8 mouse cellular contexts compared by ENCODE assay signal in genomic region chr11:87778100-87778765, GRCm38 (mm10). TPM values are rescaled to one million over a fixed set of nuclear protein-coding genes. Genes with fewer than 3 reads are reported as not detected.
DNase-seq lines count a peak whose midpoint lies in the region; ATAC-seq lines count a peak whose summit lies in the region.

No protein-coding gene starts in this region.

- peak overlapping the region; percentile 29 for H3K4me3 ChIP-seq in embryonic facial prominence, embryonic 11.5 days (ENCODE audit: low read depth, low read length)
- H3K4me3 ChIP-seq in hindbrain, embryonic 15.5 days: peak overlapping the region; percentile 25

- H3K9ac ChIP-seq in embryonic facial prominence, embryonic 11.5 days (replicated peaks; ENCODE audit: low read length): peak overlapping the region; percentile 65
- H3K9ac ChIP-seq in hindbrain, embryonic 15.5 days: peak overlapping the region; percentile 31

- no peaks in the 10 kb centered on the region for H3K9me3 ChIP-seq in embryonic facial prominence, embryonic 11.5 days (replicated peaks; ENCODE audit: control insufficient read depth, low read length)
- no peaks in the 10 kb centered on the region for H3K9me3 ChIP-seq in hindbrain, embryonic 15.5 days

- 9% methylated on average over 27 of the region's 32 CpGs for WGBS in embryonic facial prominence, embryonic 11.5 days
- 9% methylated on average over 26 of the region's 32 CpGs for WGBS in hindbrain, embryonic 15.5 days

- H3K27ac ChIP-seq in embryonic facial prominence, embryonic 11.5 days (replicated peaks; ENCODE audit: low read depth, low read length): no peak overlapping the region
- no peak overlapping the region for H3K27ac ChIP-seq in hindbrain, embryonic 15.5 days (replicated peaks)

- peak; percentile 17 to 19 for DNase-seq in B cell, adult 2 months
- DNase-seq in ZHBTc4 (ENCODE audit: low read depth, low spot score): peak; percentile 93
- DNase-seq in embryonic facial prominence, embryonic 11.5 days (ENCODE audit: low spot score): peak; percentile 88
- DNase-seq in left cerebral cortex, adult 9 months (ENCODE audit: low spot score in 2 of 2): peak; percentile 48 to 67
- DNase-seq in lung, postnatal 36 days: peak; percentile 84
- peak; percentile 73 to 74 for DNase-seq in right cerebral cortex, postnatal 10 days (ENCODE audit: low spot score in 2 of 2)
- no peak for DNase-seq in spleen, adult 18-20 months

- peak overlapping the region; percentile 81 for H3K4me2 ChIP-seq in embryonic facial prominence, embryonic 11.5 days (ENCODE audit: low read depth, low read length)
- peak overlapping the region; percentile 54 for H3K4me2 ChIP-seq in hindbrain, embryonic 15.5 days

- ATAC-seq in embryonic facial prominence, embryonic 11.5 days (replicated peaks; ENCODE audit: insufficient number of reproducible peaks, low FRiP score, low TSS enrichment, low read depth): peak; percentile 82
- peak; percentile 72 for ATAC-seq in hindbrain, embryonic 15.5 days (ENCODE audit: low FRiP score, low read depth)

- no peaks in the 10 kb centered on the region for H3K36me3 ChIP-seq in embryonic facial prominence, embryonic 11.5 days (replicated peaks; ENCODE audit: control insufficient read depth, insufficient read depth, low read depth, low read length)
- H3K36me3 ChIP-seq in hindbrain, embryonic 15.5 days: peaks cover 43% of the 10 kb centered on the region

- H3K27me3 ChIP-seq in embryonic facial prominence, embryonic 11.5 days (ENCODE audit: control insufficient read depth, insufficient read depth, low read length): no peaks in the 10 kb centered on the region
- H3K27me3 ChIP-seq in hindbrain, embryonic 15.5 days: no peaks in the 10 kb centered on the region

- H3K4me1 ChIP-seq in embryonic facial prominence, embryonic 11.5 days (ENCODE audit: control insufficient read depth, insufficient read depth, low read length): no peaks in the 10 kb centered on the region; the same call in 1 of the 2 replicates
- H3K4me1 ChIP-seq in hindbrain, embryonic 15.5 days (replicated peaks): peaks cover 15% of the 10 kb centered on the region

RNA-seq across cellular contexts. Expression of gene Mpo, which starts 15.1 kb away (rescaled TPM):
- polyA plus RNA-seq in embryonic facial prominence, embryonic 11.5 days (2014; fragmentation: Nextera tagmentation; extraction: Ambion mirVana): 6.1 and 7.2 TPM in 2 replicates
- polyA plus RNA-seq in hindbrain, embryonic 15.5 days (2015; fragmentation: Nextera tagmentation; extraction: Ambion mirVana): 0.21 TPM in 2 replicates

RNA-seq across cellular contexts. Expression of gene Tspoap1, which starts 17.9 kb away (rescaled TPM):
- polyA plus RNA-seq in embryonic facial prominence, embryonic 11.5 days (2014; fragmentation: Nextera tagmentation; extraction: Ambion mirVana): 1.5 and 3.5 TPM in 2 replicates
- polyA plus RNA-seq in hindbrain, embryonic 15.5 days (2015; fragmentation: Nextera tagmentation; extraction: Ambion mirVana): 43.6 and 50.4 TPM in 2 replicates

RNA-seq across cellular contexts. Expression of gene Supt4a, which starts 40.9 kb away (rescaled TPM):
- polyA plus RNA-seq in embryonic facial prominence, embryonic 11.5 days (2014; fragmentation: Nextera tagmentation; extraction: Ambion mirVana): 174 and 180 TPM in 2 replicates
- polyA plus RNA-seq in hindbrain, embryonic 15.5 days (2015; fragmentation: Nextera tagmentation; extraction: Ambion mirVana): 130 and 137 TPM in 2 replicates

RNA-seq across cellular contexts. Expression of gene Lpo, which starts 49.9 kb away (rescaled TPM):
- polyA plus RNA-seq in embryonic facial prominence, embryonic 11.5 days (2014; fragmentation: Nextera tagmentation; extraction: Ambion mirVana): 0.25 and 0.36 TPM in 2 replicates
- 2.2 and 2.8 TPM in 2 replicates for polyA plus RNA-seq in hindbrain, embryonic 15.5 days (2015; fragmentation: Nextera tagmentation; extraction: Ambion mirVana)

Comparison
In these comparisons a context has a peak if more than half of its experiments do, and no peak if none do; other contexts are left out.
1. DNase-seq: peak in B cell, adult 2 months (2 of 2), ZHBTc4 (single experiment), embryonic facial prominence, embryonic 11.5 days (single experiment), left cerebral cortex, adult 9 months (2 of 2), lung, postnatal 36 days (single experiment) and right cerebral cortex, postnatal 10 days (2 of 2); none in spleen, adult 18-20 months (0 of 2).